Mouse (Mus musculus) CH12.LX (cell line): ENCODE measurements around the gene Cdc20. TPM values are rescaled to one million over a fixed set of nuclear protein-coding genes. Genes with fewer than 3 reads are reported as not detected.
A peak's percentile ranks its signal among the peaks of the same experiment; 100 is the strongest.

Experiments used
- DNase-seq: peaks from one replicate; pipeline ENCODE4 v3.0.0-alpha.2; 2013; ENCODE audit errors: extremely low read depth
- H3K27ac ChIP-seq: 2 replicates; pipeline ENCODE4 v1.5.1; 2012; ENCODE audit warnings: low read depth, mild to moderate bottlenecking, control low read depth, moderate library complexity; ENCODE audit not compliant: insufficient read depth
- H3K27me3 ChIP-seq: replicated peaks from 2 replicates; pipeline ENCODE3; 2012; ENCODE audit warnings: inconsistent platforms
- H3K36me3 ChIP-seq, 2 experiments: replicated peaks in 1 of 2; 2 replicates each; pipeline versions ENCODE3 to v1.6.1; 2012; ENCODE audit warnings: inconsistent platforms in 1 of 2, low read length in 1 of 2, mild to moderate bottlenecking in 1 of 2, mixed read lengths in 1 of 2, moderate library complexity in 1 of 2; ENCODE audit not compliant: control insufficient read depth in 1 of 2, insufficient read depth in 1 of 2
- H3K4me1 ChIP-seq, 2 experiments: 2 replicates each; pipeline ENCODE4 v1.6.1; 2012; ENCODE audit warnings: inconsistent platforms in 1 of 2, moderate library complexity in 1 of 2; ENCODE audit not compliant: insufficient read depth in 2 of 2, control insufficient read depth in 1 of 2
- H3K4me2 ChIP-seq: 2 replicates; pipeline ENCODE4 v1.6.1; 2012; ENCODE audit warnings: low read depth, mild to moderate bottlenecking, control low read depth; ENCODE audit not compliant: poor library complexity, insufficient read depth, severe bottlenecking
- H3K4me3 ChIP-seq, 3 experiments: fragments of 150-350 bp in 1 of 3; sonication (generic) in 1 of 3; replicated peaks in 1 of 3; 2 replicates each; pipeline versions ENCODE3 to v1.5.1; 2011 to 2012; ENCODE audit warnings: low read depth in 2 of 3, low read length in 2 of 3, mild to moderate bottlenecking in 2 of 3, moderate library complexity in 2 of 3, control low read depth in 1 of 3, improper control_type of control experiment in 1 of 3, inconsistent platforms in 1 of 3, mixed read lengths in 1 of 3; ENCODE audit not compliant: poor library complexity in 1 of 3
- H3K79me2 ChIP-seq: replicated peaks from 2 replicates; pipeline ENCODE4 v1.6.1; 2012; ENCODE audit warnings: mild to moderate bottlenecking, moderate library complexity; ENCODE audit not compliant: control insufficient read depth, poor library complexity, insufficient read depth, severe bottlenecking; ENCODE audit errors: extremely low read depth
- H3K9ac ChIP-seq: 2 replicates; pipeline ENCODE4 v1.6.1; 2012; ENCODE audit warnings: low read depth, mild to moderate bottlenecking, control low read depth, moderate library complexity; ENCODE audit not compliant: insufficient read depth
- H3K9me3 ChIP-seq: replicated peaks from 2 replicates; pipeline ENCODE3; 2012; ENCODE audit warnings: low read length, inconsistent platforms, mixed read lengths
- CTCF ChIP-seq, 2 experiments: IDR thresholded peaks in 1 of 2; conservative IDR thresholded peaks in 1 of 2; 2 replicates each; pipeline ENCODE4 v1.5.1; 2011 to 2012; ENCODE audit warnings: low read depth in 2 of 2, low read length in 2 of 2, improper control_type of control experiment in 1 of 2, inconsistent platforms in 1 of 2, mild to moderate bottlenecking in 1 of 2, moderate library complexity in 1 of 2
- EP300 ChIP-seq: IDR thresholded peaks from 2 replicates; pipeline ENCODE4 v1.6.1; 2011; ENCODE audit warnings: low read length, improper control_type of control experiment
- MAFK ChIP-seq: IDR thresholded peaks from 2 replicates; pipeline ENCODE4 v1.6.1; 2011; ENCODE audit warnings: low read length, improper control_type of control experiment; ENCODE audit not compliant: insufficient replicate concordance
- MAX ChIP-seq: IDR thresholded peaks from 2 replicates; pipeline ENCODE4 v1.6.1; 2011; ENCODE audit warnings: low read length, improper control_type of control experiment
- MAZ ChIP-seq: IDR thresholded peaks from 2 replicates; pipeline ENCODE4 v1.6.1; 2012; ENCODE audit warnings: low read depth, mild to moderate bottlenecking, inconsistent platforms, low read length, improper control_type of control experiment, moderate library complexity
- MEF2A ChIP-seq: IDR thresholded peaks from 2 replicates; pipeline ENCODE4 v1.6.1; 2014; ENCODE audit warnings: low read depth, mild to moderate bottlenecking, inconsistent platforms, low read length, improper control_type of control experiment, borderline replicate concordance
- MXI1 ChIP-seq: IDR thresholded peaks from 2 replicates; pipeline ENCODE4 v1.6.1; 2011; ENCODE audit warnings: mild to moderate bottlenecking, low read depth, low read length, improper control_type of control experiment
- NRF1 ChIP-seq: IDR thresholded peaks from 2 replicates; pipeline ENCODE4 v1.6.1; 2014; ENCODE audit warnings: low read depth, mild to moderate bottlenecking, inconsistent platforms, low read length, improper control_type of control experiment, moderate library complexity
- PAX5 ChIP-seq: IDR thresholded peaks from 2 replicates; pipeline ENCODE4 v1.6.1; 2012; ENCODE audit warnings: low read length, inconsistent platforms, mixed read lengths
- POLR2A ChIP-seq: IDR thresholded peaks from 2 replicates; pipeline ENCODE4 v1.6.1; 2011; ENCODE audit warnings: low read depth, mild to moderate bottlenecking, improper control_type of control experiment, low read length
- RAD21 ChIP-seq: IDR thresholded peaks from 2 replicates; pipeline ENCODE4 v1.6.1; 2011; ENCODE audit warnings: low read depth, mild to moderate bottlenecking, low read length, improper control_type of control experiment, moderate library complexity
- RCOR1 ChIP-seq: conservative IDR thresholded peaks from 2 replicates; pipeline ENCODE4 v1.6.1; 2012; ENCODE audit warnings: low read depth, mild to moderate bottlenecking, inconsistent platforms, low read length, improper control_type of control experiment
- SIN3A ChIP-seq: IDR thresholded peaks from 2 replicates; pipeline ENCODE4 v1.6.1; 2012; ENCODE audit warnings: low read length, improper control_type of control experiment, inconsistent platforms
- SMC3 ChIP-seq: IDR thresholded peaks from 2 replicates; pipeline ENCODE4 v1.6.1; 2011; ENCODE audit warnings: low read depth, low read length, improper control_type of control experiment
- TCF12 ChIP-seq: IDR thresholded peaks from 2 replicates; pipeline ENCODE4 v1.6.1; 2014; ENCODE audit warnings: low read depth, mild to moderate bottlenecking, inconsistent platforms, low read length, improper control_type of control experiment
- UBTF ChIP-seq: IDR thresholded peaks from 2 replicates; pipeline ENCODE4 v1.6.1; 2012; ENCODE audit warnings: low read depth, mild to moderate bottlenecking, inconsistent platforms, low read length, improper control_type of control experiment, moderate library complexity
- ZKSCAN1 ChIP-seq: IDR thresholded peaks from 2 replicates; pipeline ENCODE4 v1.6.1; 2012; ENCODE audit warnings: low read depth, inconsistent platforms, low read length, improper control_type of control experiment, borderline replicate concordance
- ZNF384 ChIP-seq: IDR thresholded peaks from 2 replicates; pipeline ENCODE4 v1.6.1; 2012; ENCODE audit warnings: low read depth, low read length, improper control_type of control experiment, inconsistent platforms
- dilution Hi-C: fragments of 300-500 bp; cut with MboI; formaldehyde crosslinking; loops from 2 replicates; pipeline ENCODE4 v1.14.3; 2020; ENCODE audit warnings: low sequenced_read_pairs; ENCODE audit not compliant: extremely low pct_unique_long_range_greater_than_20kb, extremely low pct_ligation_motif_present
- in situ Hi-C: fragments of 300-500 bp; cut with MboI; formaldehyde crosslinking; loops from 3 replicates; pipeline ENCODE4 v1.14.3; 2019; ENCODE audit warnings: low sequenced_read_pairs, low pct_ligation_motif_present, low pct_unique_long_range_greater_than_20kb, mixed read lengths
- polyA plus RNA-seq: library from polyadenylated mRNA; unstranded; fragments of >175 nt; gene quantifications from 2 replicates; pipeline ENCODE4 v1.2.1, GENCODE M21; 2012; ENCODE audit warnings: low read depth; ENCODE audit not compliant: insufficient read length
- total RNA-seq, 2 experiments: library from RNA; depleted of rRNA; stranded (reverse); fragments of 300-350 nt in 1 of 2; fragments of >200 nt in 1 of 2; gene quantifications; 2 replicates each; pipeline ENCODE4 v1.2.3; 2012 to 2014

Gene Cdc20
- total and polyA plus RNA-seq, 3 experiments: 172 to 213 (median 212) TPM

- TF ChIP-seq MAZ (0 out of 2 replicates have a peak, but pooled peaks have one; percentile 10), CTCF (conservative IDR thresholded peaks at IDR 0.05 in 1 of 2, IDR thresholded peaks at IDR 0.05 in 1 of 2; ENCODE audit: low read depth in 2 of 2, low read length in 2 of 2) (no peak)
- Histone ChIP-seq H3K4me1 (peaks cover 8 to 37% of the 10 kb centered on the region in 2 experiments), H3K4me3 (peak overlapping the region; percentile 42 to 91 (median 61)), H3K4me2 (peak overlapping the region; percentile 51; the same call in 1 of the 2 replicates), H3K27ac (no peak overlapping the region), H3K9ac (peak overlapping the region; percentile 76), H3K27me3 (peaks cover 19% of the 10 kb centered on the region), H3K36me3 (peaks cover 31 to 35% of the 10 kb centered on the region in 2 experiments), H3K79me2 (peaks cover 25% of the 10 kb centered on the region), H3K9me3 (no peaks in the 10 kb centered on the region)
- DNase-seq: no peak
- dilution Hi-C loops (no loop called here), in situ Hi-C loops (no loop called here)
Observed at GRCm38 (mm10) chr4:118437829-118438253, 689 bp upstream of the Cdc20 start.

- no peak overlapping the region for H3K4me3 ChIP-seq
- in situ Hi-C loops (no loop called here), dilution Hi-C loops (no loop called here)
- H3K79me2 ChIP-seq: peaks cover 49% of the 10 kb centered on the region
- no peak overlapping the region for H3K27ac ChIP-seq
- H3K9me3 ChIP-seq: no peaks in the 10 kb centered on the region
- peaks cover 17 to 50% of the 10 kb centered on the region in 2 experiments for H3K4me1 ChIP-seq
- no peaks in the 10 kb centered on the region for H3K27me3 ChIP-seq
- no peak for DNase-seq
- H3K9ac ChIP-seq: no peak overlapping the region
- no peak for TF ChIP-seq MEF2A
- TF ChIP-seq MXI1: no peak
- TF ChIP-seq MAFK: no peak
- TF ChIP-seq NRF1: no peak
- no peak for TF ChIP-seq ZKSCAN1
- no peak for TF ChIP-seq UBTF
- TF ChIP-seq SMC3: no peak
- TF ChIP-seq ZNF384: no peak
- TF ChIP-seq SIN3A: no peak
- TF ChIP-seq PAX5: no peak
- no peak overlapping the region for H3K4me2 ChIP-seq
- peaks cover 58 to 68% of the 10 kb centered on the region in 2 experiments for H3K36me3 ChIP-seq
Observed at GRCm38 (mm10) chr4:118432332-118432731, 4.8 kb downstream of the Cdc20 start.

DNA sequence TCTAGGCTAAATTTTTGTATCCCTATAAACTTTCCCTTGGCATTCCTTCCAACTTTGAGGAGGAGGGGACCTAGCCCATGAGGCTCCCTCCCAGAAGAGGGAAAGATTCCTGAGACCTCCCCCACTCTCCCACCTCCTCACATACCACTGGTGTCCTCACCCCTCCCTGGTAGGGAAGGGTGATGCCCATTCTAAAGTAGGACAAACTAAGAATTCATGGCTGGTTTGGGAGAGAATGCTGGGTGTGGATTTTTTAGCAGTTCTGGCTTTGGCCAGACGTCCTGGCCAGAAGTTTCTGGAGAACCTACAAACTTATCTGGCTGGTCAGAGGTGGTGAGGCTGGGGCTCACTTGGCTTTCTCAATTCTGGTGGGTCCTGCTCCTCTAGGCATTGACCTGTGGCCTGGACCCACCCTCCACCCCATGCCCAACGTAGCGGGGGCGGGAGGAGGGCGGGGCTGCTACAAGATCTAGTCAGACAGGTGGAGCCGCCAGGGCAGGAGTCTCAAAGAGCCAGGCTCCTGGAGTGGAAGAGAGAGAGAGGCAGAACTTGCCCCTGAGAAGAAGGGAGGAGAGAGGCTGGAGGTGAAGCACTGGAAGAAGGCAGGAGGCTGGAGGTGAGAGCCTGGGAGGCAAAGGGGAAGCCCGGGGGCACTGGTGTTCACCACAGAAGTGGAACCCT lies 7.8 kb downstream of the Cdc20 start:
- Histone ChIP-seq H3K4me3 (peak overlapping the region; percentile 71 to 92 (median 91)), H3K27ac (no peak overlapping the region), H3K4me1 (peaks cover 13 to 49% of the 10 kb centered on the region in 2 experiments), H3K9me3 (no peaks in the 10 kb centered on the region), H3K4me2 (peak overlapping the region; percentile 91), H3K27me3 (no peaks in the 10 kb centered on the region), H3K36me3 (peaks cover 41 to 48% of the 10 kb centered on the region in 2 experiments), H3K79me2 (peaks cover 29% of the 10 kb centered on the region), H3K9ac (peak overlapping the region; percentile 70)
- no peak for TF ChIP-seq MAX
- TF ChIP-seq NRF1: no peak
- no peak for TF ChIP-seq EP300
- TF ChIP-seq CTCF (conservative IDR thresholded peaks at IDR 0.05 in 1 of 2, IDR thresholded peaks at IDR 0.05 in 1 of 2; ENCODE audit: low read depth in 2 of 2, low read length in 2 of 2): no peak
- no peak for TF ChIP-seq ZNF384
- no peak for TF ChIP-seq TCF12
- no peak for TF ChIP-seq RCOR1
- TF ChIP-seq PAX5: no peak
- no peak for TF ChIP-seq POLR2A
- no peak for TF ChIP-seq RAD21
- dilution Hi-C loops (no loop called here), in situ Hi-C loops (no loop called here)
- no peak for DNase-seq
